14 mouse cellular contexts compared by ENCODE assay signal in genomic region chr6:17938631-17939346, GRCm38 (mm10).
DNase-seq lines count a peak whose midpoint lies in the region; ATAC-seq and TF ChIP-seq lines count a peak whose summit lies in the region.
"Had no signal": no experiment of that assay in that cellular context is flagged by ENCODE, and none has a peak within 500 bp of the region (broad histone marks: within the 10 kb centered on the region; RNA-seq: fewer than 3 reads in every experiment).

No protein-coding gene starts in this region.

- no peak overlapping the region for H3K4me2 ChIP-seq in heart, embryonic 12.5 days

- peaks cover 25% of the 10 kb centered on the region for H3K36me3 ChIP-seq in heart, embryonic 12.5 days
- H3K36me3 ChIP-seq in G1E (replicated peaks), result peaks cover 87% of the 10 kb centered on the region

- H3K4me1 ChIP-seq in heart, embryonic 12.5 days (replicated peaks), result peaks cover 33% of the 10 kb centered on the region
- H3K4me1 ChIP-seq in G1E (ENCODE audit: insufficient read depth, low read depth, low read length), result peaks cover 47% of the 10 kb centered on the region

- ATAC-seq in heart, embryonic 12.5 days (ENCODE audit: insufficient number of reproducible peaks, low FRiP score), result peak; percentile 25; the same call in 1 of the 2 replicates
- ATAC-seq in G1E (ENCODE audit: extremely low read depth, insufficient number of reproducible peaks, low FRiP score, poor library complexity, severe bottlenecking), result peak; percentile 91
- ATAC-seq in megakaryocyte progenitor cell, adult 5-6 weeks (replicated peaks; ENCODE audit: poor library complexity), result 0 out of 2 replicates have a peak, but pooled peaks have one; percentile 9

- H3K4me3 ChIP-seq in heart, embryonic 12.5 days, result no peak overlapping the region
- H3K4me3 ChIP-seq in G1E (ENCODE audit: low read depth, low read length), result peak overlapping the region; percentile 30; the same call in 1 of the 2 replicates
- H3K4me3 ChIP-seq: limb, embryonic 10.5 days had no signal

- intact Hi-C loops in heart, postnatal 14 days (cut with DNase I), result no loop called here

- H3K27ac ChIP-seq in heart, embryonic 12.5 days (ENCODE audit: poor library complexity, severe bottlenecking), result no peak overlapping the region

- no peak overlapping the region for H3K9ac ChIP-seq in heart, embryonic 12.5 days

- H3K27me3 ChIP-seq in heart, embryonic 12.5 days (replicated peaks), result no peaks in the 10 kb centered on the region
- H3K27me3 ChIP-seq in G1E (ENCODE audit: insufficient read depth, low read length), result no peaks in the 10 kb centered on the region

- H3K9me3 ChIP-seq in heart, embryonic 12.5 days (replicated peaks), result no peaks in the 10 kb centered on the region
- no peaks in the 10 kb centered on the region for H3K9me3 ChIP-seq in G1E (replicated peaks)
- H3K9me3 ChIP-seq: limb, embryonic 10.5 days had no signal

- no peak for TF ChIP-seq CTCF in G1E (IDR thresholded peaks at IDR 0.05; ENCODE audit: low read depth, low read length)

- DNase-seq in heart, postnatal 14 days, result no peak
- DNase-seq in G1E (ENCODE audit: low spot score), result peak; percentile 30
- DNase-seq in embryo, embryonic 10.5 days (ENCODE audit: low spot score), result peak; percentile 42
- no peak for DNase-seq in cerebellum, postnatal 25 days
- DNase-seq in B cell, adult 2 months, result no peak
- DNase-seq in gastrocnemius, adult 18-20 months (ENCODE audit: low spot score), result no peak
- DNase-seq: adrenal gland, postnatal 14 days; cerebellum, adult 11-12 months; kidney, adult 11 months; lung, postnatal 14 days; thymus, adult 2 months had no signal

- WGBS in heart, embryonic 12.5 days, result 29% methylated on average over 11 of the region's 11 CpGs

Comparison
In these comparisons a context has a peak if more than half of its experiments do, and no peak if none do; other contexts are left out.
1. ATAC-seq: peak in every context shown above with its lines; median percentile 91 in G1E; 25 in heart, embryonic 12.5 days; 9 in megakaryocyte progenitor cell, adult 5-6 weeks.
2. DNase-seq: peak in G1E (single experiment) and embryo, embryonic 10.5 days (single experiment); none in heart, postnatal 14 days (0 of 2), cerebellum, postnatal 25 days (0 of 2), B cell, adult 2 months (0 of 2) and gastrocnemius, adult 18-20 months (single experiment).